Mouse (Mus musculus): ENCODE results near the gene March7.
A peak's percentile ranks its signal among the peaks of the same experiment; 100 is the strongest.

Gene March7

DNA sequence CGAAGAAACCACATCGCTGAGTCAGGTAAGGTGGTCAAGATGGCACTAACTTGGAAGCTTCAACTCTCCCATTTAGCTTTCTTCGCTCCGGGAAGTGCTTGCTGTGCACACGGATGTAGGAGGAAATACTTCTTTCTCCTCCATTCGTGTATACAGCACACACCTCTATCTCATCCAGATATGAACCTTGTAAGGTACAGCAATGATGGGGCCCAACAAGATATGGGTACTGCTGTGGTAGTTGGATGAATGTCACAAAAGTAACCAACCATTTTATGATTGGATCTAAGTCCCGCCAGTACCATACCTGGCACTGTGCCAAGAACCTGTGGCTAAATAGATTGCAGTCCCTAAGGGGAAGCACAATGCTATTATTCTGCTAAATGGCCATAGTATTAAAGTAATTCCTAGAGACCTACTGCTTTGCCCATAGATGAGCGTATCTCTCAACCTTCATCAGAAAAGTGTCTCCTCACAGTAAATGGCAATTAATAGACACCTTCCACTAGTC is 75.5 kb downstream of the March7 start:
- DNase-seq (ENCODE audit: low spot score in 2 of 2): no peak

GRCm38 (mm10) chr2:60288606-60289005 is 78.9 kb downstream of the March7 start:
- DNase-seq (ENCODE audit: low spot score in 2 of 2): peak in 1 of 2 experiments; percentile 24

DNA sequence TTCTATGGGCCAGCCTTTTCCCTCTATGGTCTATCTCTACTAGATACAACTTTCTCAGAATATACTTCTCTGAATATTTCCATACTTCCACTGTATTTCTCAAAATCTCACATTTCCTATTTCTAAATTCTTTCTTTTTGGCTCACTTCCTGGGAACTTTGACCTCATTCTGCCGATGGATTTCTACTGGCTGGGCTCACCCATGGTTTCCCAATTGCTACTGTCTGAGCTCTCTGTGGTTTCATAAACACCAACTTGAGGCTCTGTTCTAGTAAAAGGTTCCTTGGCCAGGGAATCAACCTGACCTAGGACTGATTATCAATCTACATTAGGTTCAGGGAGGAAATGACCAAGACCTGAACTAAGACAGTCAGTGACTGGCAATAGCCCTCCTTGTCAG is 79.8 kb downstream of the March7 start:
- no peak for DNase-seq (ENCODE audit: low spot score in 2 of 2)

DNA sequence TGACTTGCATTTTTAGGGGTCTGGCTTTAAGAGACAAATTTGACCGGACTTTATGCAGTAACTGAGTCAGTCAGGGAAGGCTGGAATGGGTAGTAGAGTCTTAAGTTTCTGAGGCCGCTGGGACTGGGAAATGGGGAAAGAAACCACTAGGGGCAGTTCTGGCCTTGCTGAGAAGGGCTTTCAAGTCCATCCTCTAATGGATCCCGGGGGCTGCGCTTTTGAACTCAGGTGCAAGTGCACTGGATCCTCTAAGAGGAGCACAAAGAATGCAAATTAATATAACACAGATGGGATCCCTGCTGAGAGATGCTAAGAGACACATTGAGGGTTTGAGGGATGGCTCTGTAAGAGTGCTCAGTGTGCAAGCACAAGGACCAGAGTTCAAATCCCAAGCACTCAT is 81.7 kb downstream of the March7 start:
- no peak for DNase-seq (ENCODE audit: low spot score in 2 of 2)

DNA sequence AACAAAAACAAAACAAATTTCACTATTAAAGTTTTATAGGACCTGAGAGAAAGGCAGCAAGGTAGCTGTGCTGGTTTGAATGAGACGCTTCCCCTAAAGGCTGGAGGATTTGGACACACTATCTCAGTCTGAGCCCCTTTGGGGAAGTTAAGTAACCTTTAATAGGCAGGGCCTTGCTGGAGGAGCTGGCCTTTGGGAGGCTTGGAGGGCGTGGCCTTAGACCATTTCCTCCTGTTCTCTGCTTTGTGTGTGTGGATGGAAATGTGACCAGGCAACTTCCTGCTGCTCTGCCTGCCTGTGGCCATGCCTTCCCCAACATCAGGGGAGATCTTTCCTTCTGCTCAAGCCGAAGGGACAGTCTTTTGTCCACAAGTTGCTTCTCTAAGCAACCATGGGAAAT is 88.6 kb downstream of the March7 start:
- DNase-seq (ENCODE audit: low spot score in 2 of 2): no peak

DNA sequence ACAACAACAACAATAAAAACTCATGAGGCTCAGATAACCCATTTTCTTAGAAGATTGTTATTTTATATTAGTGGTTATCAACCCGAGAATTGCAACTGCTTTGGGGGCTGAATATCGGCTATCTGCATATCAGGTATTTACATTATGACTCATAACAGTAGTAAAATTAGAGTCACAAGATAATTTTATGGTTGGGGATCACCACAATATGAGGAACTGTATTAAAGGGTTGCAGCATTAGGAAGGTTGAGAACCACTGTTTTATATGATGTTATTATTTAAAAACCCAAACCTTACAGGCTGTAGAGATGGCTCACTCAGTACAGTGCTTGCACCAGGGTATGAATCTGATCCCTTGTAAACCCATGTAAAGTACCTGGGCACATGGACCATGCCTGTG is 89.6 kb downstream of the March7 start:
- DNase-seq (ENCODE audit: low spot score in 2 of 2): no peak
